Mouse (Mus musculus) intestine, embryonic 14.5 days (tissue): ENCODE data around the gene Keap1. TPM values are rescaled to one million over a fixed set of nuclear protein-coding genes. Genes with fewer than 3 reads are reported as not detected.

ENCODE experiments used
- polyA plus RNA-seq: library from polyadenylated mRNA; unstranded; fragments of >200 nt; fragmentation: Nextera tagmentation; extraction: Ambion mirVana; gene quantifications from 2 replicates; pipeline ENCODE4 v1.2.1, GENCODE M21; 2014

The Keap1 gene
- polyA plus RNA-seq, 1 experiment from 2014 or later = 43.0 TPM

Other genes starting within 250 kb of the Keap1 start
- 151 and 155 TPM in 2 replicates for gene Mrpl4, start 236.6 kb downstream of the Keap1 start, polyA plus RNA-seq
- gene Icam1, start 223.4 kb downstream of the Keap1 start, polyA plus RNA-seq = 11.4 and 11.8 TPM in 2 replicates
- 0.96 TPM in 1 of 2 replicates, not detected in the other for gene Icam4, start 210.0 kb downstream of the Keap1 start, polyA plus RNA-seq
- gene Icam5, start 207.3 kb downstream of the Keap1 start, polyA plus RNA-seq = 0.12 TPM in 2 replicates
- gene Zglp1, start 172.3 kb downstream of the Keap1 start, polyA plus RNA-seq = 1.3 TPM in 1 of 2 replicates, not detected in the other
- 0.20 and 0.74 TPM in 2 replicates for gene Gm49373, start 166.3 kb downstream of the Keap1 start, polyA plus RNA-seq
- gene Fdx1l, start 165.7 kb downstream of the Keap1 start, polyA plus RNA-seq = 71.4 and 74.4 TPM in 2 replicates
- gene Gm38431, start 147.4 kb downstream of the Keap1 start, polyA plus RNA-seq = 2.2 and 3.7 TPM in 2 replicates
- gene Raver1, start 147.4 kb downstream of the Keap1 start, polyA plus RNA-seq = 84.1 and 87.5 TPM in 2 replicates
- 11.7 and 12.1 TPM in 2 replicates for gene Tyk2, start 108.1 kb downstream of the Keap1 start, polyA plus RNA-seq
- 307 and 327 TPM in 2 replicates for gene Cdc37, start 89.4 kb downstream of the Keap1 start, polyA plus RNA-seq
- gene Pde4a, start 73.6 kb downstream of the Keap1 start, polyA plus RNA-seq = 6.7 and 7.0 TPM in 2 replicates
- 0.07 and 0.13 TPM in 2 replicates for gene S1pr5, start 9.1 kb upstream of the Keap1 start, polyA plus RNA-seq
- gene Atg4d, start 25.9 kb upstream of the Keap1 start, polyA plus RNA-seq = 42.6 and 45.4 TPM in 2 replicates
- gene Kri1, start 48.6 kb upstream of the Keap1 start, polyA plus RNA-seq = 12.8 TPM in 2 replicates
- 43.7 and 44.8 TPM in 2 replicates for gene Cdkn2d, start 52.0 kb upstream of the Keap1 start, polyA plus RNA-seq
- 69.6 and 75.8 TPM in 2 replicates for gene Ap1m2, start 73.0 kb upstream of the Keap1 start, polyA plus RNA-seq
- gene Slc44a2, start 81.3 kb upstream of the Keap1 start, polyA plus RNA-seq = 70.1 and 74.6 TPM in 2 replicates
- 179 and 188 TPM in 2 replicates for gene Ilf3, start 128.5 kb upstream of the Keap1 start, polyA plus RNA-seq
- 69.9 and 77.3 TPM in 2 replicates for gene Qtrt1, start 172.5 kb upstream of the Keap1 start, polyA plus RNA-seq
- 65.2 and 67.3 TPM in 2 replicates for gene Dnm2, start 185.5 kb upstream of the Keap1 start, polyA plus RNA-seq